Mouse (Mus musculus) ES-E14 (cell line): ENCODE measurements around the gene Retreg3.

Experiments
- CHD2 ChIP-seq: IDR thresholded peaks from 2 replicates; pipeline ENCODE4 v1.6.1; 2014; ENCODE audit warnings: mild to moderate bottlenecking, low read depth, low read length, inconsistent platforms
- MAFK ChIP-seq: IDR thresholded peaks from 2 replicates; pipeline ENCODE4 v1.6.1; 2014; ENCODE audit warnings: mild to moderate bottlenecking, low read depth, low read length, inconsistent platforms; ENCODE audit not compliant: insufficient read depth
- ZC3H11A ChIP-seq: IDR thresholded peaks from 2 replicates; pipeline ENCODE4 v1.6.1; 2012; ENCODE audit warnings: low read depth, mild to moderate bottlenecking, inconsistent platforms, low read length, borderline replicate concordance

- TF ChIP-seq ZC3H11A (peak; percentile 88), CHD2 (peak; percentile 97), MAFK (no peak)
Measured at GRCm38 (mm10) chr11:101066549-101067412, 52.9 kb downstream of the Retreg3 start.
